Mouse (Mus musculus) cerebellum, adult (tissue): ENCODE results near the gene Tspan5.

ENCODE experiments used
- ATAC-seq: cut with Nextera tagmentation; 2 replicates; pipeline ENCODE4 v1.9.2; 2017; ENCODE audit warnings: mild to moderate bottlenecking, moderate library complexity, mixed read lengths; ENCODE audit not compliant: insufficient number of reproducible peaks, low FRiP score, low TSS enrichment

The Tspan5 gene

DNA sequence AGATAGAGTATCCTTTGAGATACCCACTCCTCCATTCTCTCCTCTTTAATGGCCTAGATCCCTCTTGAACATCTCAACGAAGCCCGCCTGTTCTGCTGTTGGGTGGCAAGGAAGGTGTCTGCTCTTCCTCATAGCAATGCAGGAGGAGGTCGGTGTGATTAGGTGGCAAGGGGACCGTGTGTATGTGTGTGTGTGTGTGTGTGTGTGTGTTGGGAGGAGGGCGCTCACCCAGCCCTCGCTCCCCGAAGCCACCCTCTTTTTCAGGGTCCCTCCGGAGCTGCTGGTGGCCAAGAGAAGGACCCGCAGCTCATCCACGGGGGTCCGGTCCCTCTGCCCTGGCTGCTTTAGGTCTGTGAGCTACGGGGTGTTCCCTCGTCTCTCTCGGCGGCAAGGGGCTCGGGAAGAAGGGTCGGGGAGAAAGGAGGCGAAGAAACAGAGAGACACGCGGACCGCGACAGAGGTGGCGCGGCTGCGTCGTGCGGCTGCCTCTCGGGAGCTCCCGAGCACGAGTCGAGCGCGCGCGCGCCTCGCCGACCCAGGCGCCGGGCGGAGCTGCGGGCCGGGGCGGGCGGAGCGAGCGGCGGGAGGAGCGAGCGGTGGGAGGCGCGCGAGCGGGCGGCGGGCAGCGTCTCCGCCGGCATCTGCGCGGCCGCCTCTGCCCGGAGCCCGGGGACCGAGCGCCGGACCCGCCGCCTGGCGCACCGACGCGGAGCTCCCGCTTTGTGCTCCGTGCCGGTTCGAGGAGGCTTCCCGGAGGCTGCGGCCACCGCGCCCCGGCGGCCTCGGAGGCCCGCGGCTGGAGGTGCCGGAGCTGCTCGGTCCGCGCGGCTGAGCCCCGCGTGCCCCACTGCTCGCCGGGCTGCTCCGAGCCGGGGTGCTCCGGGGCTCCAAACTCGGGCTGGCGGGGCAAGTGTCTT is at the start of gene Tspan5:
Gene Tspan5, plus strand, starts transcription at position 547 of the 917 bp plus-strand sequence.
- peak; percentile 80 for ATAC-seq

DNA sequence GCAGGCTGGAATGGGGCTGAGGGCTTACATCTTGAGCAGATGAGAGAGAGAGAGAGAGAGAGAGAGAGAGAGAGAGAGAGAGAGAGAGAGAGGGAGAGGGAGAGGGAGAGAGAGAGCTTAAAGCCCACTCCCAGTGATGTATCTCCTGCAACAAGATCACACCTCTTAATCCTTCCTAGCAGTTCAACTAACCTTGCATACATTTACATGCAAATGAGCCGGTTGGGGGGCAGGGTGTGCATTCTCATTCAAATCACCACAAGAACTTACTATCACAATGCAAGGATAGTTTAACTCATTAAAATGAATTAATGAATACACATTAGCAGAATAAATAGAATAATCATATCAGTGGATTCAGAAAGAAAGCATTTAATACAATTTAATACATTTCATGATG is 49.7 kb upstream of the Tspan5 start:
- no peak for ATAC-seq

DNA sequence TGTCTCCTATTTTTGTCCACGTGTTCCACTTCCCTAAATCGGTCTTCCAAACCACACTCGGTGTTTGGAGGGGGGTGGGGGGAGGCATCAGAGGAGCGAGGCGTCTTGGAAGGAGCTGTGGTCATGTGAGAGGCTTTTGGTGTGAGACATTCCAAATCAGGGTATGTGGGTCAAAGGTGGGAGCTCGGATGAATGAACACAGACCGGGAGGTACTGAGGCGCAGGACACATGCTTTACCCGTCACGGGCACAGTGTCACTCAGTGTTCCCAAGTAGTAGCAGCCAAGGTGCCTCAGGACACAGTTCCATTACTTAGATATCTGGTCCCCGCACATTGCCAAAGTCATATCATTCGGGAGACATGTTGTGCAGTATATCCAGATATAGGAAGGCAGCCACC is 38.6 kb upstream of the Tspan5 start:
- no peak for ATAC-seq

DNA sequence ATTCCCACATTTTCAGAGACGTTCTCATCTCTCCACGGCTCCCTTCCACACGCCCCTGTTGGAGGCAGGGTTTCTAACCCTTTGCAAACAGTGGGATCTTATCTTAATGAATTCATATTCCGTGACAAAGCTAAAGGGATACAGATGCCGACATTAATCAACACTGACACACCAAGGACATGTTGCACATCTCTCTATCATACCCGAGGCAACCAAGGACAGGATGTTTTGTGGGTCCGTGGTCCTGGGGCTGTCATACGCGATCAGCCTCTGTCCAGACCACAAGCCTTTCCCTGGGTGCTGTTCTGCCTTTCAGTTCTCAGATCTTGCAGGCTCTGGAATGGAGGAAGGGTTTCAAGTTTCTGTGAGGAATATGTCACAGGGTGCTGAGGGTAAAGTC is 37.5 kb upstream of the Tspan5 start:
- ATAC-seq: no peak

DNA sequence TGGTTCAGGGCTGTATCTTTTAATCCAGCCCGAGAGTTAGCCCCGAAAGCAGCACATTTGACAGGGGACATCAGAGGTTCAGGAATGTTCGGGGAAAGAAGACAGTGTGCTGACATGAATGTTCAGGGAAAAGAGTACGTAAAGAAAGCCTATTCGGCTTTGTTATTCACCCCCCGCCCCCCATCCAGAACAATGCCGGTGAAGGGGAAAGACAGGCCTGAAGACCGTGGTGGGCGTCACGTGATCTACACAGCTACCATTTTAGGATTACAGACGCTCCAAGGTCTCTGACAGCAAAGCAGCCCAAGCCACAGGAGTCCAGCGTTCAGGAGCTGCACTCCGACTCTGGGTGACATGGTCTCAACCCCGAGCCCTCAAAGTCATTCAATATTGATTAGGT is 36.1 kb upstream of the Tspan5 start:
- no peak for ATAC-seq

DNA sequence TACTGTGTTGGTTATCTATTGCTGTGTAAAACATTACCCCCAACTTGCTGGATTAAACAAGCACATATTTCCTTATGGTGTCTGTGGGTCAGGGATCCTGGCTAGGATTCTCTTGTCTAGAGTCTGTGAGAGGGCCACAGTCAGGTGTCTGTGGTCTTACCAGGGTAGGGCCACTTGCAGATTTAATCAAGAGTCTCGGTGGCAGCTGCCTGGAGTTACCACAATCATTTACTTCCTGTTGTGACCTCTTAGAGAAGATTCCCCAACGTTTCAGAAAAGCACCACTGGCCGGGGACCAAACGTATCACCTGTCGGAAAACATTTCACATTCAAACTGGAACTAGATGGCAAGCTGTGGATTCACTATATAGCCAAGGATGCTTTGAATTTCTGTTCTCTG is 32.8 kb upstream of the Tspan5 start:
- ATAC-seq: no peak

DNA sequence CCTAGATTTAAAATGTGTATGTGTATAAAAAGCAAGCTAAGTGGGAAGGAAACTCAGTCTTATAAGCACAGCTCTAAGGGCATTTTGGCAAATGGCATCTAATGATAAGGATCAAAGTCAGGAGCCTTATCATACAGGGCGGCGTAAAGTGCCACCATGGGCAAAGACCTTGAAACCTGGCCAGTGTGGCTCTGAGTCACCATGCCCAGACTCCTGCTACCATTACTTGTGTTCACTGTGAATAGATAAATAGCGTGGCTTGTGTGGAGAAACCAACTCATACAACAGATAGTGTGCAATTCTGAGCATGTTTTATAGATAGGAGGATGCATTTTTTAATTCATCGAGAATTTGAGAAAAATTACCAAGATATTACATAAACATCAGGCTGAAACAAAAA is 30.0 kb upstream of the Tspan5 start:
- no peak for ATAC-seq

DNA sequence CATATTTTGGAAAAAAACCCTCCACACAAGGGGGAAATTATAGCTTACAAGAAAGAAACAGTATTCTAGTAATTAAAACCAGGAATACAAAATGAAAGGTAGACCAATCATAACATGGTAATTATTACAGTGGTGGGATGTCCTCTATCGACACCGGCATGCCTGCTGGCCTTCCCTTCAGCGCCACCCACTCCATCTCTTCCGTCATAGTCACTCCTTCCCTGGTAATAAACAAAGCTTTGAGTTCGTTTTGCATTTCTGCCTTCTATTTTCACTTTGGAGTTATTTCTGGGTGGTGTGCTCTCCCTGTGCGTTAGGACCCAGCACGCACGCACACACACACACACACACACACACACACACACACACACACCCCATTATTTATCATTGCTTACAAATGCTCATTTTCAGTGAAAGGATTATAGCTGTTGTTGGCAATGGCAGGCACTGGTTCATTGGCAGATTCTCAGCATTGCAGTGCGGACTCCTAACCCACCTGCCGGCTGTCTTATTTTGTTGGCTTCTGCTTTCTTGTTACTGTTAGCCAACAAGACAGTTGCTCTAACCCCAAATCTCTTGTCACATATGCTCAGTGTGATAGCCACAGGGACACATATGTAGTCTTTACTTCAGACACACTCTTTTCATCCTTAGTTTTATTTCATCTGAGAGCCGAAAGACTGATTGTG is 29.4 kb upstream of the Tspan5 start:
- ATAC-seq: peak; percentile 50; the same call in 1 of the 2 replicates

DNA sequence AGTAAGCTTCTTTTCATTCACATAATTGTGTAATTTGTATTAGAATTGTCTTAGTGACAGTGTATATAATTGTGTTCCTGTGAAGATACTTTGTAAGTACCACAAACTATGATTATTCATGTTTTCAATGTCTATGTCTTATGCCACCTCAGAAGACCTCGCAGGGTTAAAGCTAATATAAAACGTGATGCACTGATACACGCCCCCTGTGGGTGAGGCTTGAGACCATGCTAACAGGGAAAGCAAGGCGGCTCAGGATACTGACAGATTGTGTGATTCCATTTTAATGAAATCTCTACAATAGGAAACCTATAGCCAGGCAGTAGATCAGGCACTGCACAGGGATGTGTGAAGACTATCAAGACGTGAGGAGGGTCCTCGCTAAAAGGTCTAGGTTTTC is 28.9 kb upstream of the Tspan5 start:
- no peak for ATAC-seq

DNA sequence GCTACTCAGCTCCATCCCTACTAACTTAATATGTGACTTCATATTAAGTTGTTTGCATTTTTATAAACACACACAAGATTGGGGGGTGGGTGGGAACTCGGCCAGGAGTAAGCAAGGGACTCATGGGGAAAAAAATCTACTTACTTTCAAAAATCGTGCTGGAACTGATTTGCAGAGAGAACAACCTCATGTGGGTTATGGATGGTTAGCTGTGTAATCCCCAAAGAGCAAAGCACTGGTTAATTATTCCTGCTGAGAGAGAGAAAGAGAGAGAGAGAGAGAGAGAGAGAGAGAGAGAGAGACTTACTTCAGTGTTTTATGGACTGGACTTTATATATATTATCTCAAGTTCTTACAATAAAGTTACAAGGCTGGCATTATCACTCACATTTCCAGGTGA is 27.2 kb upstream of the Tspan5 start:
- no peak for ATAC-seq

DNA sequence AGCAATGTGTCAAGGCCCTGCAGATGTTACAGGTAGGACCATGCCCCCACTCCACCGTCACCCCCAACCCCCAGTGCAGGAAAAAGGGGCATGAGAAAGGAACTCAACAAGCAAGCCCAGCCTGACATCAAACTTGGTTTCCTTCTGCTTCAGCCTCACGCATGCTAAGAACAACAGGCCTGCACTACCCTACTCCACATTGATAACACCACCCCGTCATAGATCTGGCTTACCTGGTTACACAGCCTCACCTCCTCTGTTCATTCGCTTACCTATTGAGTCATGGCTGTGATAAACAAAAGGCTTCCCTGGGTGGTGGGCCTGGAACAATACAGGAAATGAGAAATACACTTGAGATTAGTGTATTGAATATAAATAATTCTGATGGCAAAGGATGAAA is 26.8 kb upstream of the Tspan5 start:
- no peak for ATAC-seq

DNA sequence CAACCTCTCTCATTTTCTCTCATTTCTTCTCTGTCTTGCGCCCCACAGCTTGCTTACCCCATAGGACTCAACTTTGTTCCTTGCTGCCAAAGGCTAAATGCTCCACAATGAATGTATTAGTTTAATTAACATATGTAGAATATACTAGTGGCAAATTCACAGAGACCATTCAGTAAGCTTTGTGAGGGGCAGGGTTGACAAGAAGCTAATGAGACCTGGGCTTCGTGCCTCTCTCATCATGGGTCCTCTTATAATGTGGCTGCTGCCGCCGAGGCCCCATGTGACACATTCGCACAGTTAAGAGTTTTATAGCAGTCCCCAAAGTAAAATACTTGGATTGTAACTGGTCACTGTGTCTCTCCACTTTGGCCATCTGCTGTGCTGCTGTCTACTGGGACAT is 25.0 kb upstream of the Tspan5 start:
- ATAC-seq: no peak

DNA sequence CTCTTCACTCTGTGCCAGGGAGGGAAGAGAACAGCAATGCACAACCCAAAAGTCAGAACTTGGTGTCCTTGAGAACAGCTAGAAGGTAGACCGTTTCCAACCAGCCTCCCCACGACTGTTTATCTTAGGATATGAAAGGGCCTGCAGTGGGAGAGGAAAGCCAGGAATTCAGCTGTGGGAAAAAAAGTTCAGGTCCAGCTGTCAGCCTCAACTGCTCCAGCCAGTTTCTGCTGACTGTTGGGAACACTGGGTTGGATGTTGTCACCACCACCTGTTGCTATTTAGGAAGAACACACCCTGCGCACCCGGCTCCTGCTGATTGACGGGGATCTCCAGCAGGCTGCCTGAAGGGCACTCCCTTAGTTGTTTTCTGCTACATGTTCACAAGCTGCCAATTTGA is 19.8 kb upstream of the Tspan5 start:
- no peak for ATAC-seq

DNA sequence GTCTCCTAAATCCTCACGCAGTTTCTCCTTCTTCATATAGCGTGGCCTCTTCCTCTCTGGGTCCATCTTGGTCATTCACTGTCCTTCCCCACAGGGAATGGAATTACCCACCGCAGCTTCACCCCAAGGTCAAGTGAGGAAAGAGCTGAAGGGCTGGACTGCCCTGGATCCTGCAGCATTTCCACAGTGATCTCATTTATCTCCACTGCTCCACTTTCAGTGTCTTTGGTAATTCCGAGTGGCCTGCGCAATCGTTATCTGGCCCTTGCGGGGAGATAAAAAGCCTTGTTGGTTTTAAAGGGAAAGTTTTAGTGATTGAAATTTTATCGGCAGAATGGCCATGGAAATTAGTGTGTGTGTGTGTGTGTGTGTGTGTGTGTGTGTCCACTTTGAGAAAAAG is 14.4 kb upstream of the Tspan5 start:
- ATAC-seq: no peak

DNA sequence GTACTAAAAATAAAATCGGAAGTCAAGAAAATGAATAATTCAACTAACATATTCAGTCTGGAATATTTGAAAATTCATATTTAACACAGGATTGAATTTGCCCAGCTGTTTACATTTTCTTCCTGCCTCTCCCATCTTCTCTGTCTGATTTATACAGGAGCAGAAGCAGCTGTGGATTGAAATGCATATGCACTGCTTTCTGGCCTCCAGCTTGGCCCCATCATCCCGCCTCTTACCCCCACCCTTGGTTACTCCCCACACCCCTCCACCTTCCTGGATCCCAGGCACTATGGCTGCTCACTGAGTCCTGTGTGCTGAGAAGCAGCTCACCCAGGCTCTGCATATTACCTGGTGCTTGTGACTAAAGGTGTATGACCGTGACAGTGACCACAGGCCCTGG is 13.2 kb upstream of the Tspan5 start:
- no peak for ATAC-seq

DNA sequence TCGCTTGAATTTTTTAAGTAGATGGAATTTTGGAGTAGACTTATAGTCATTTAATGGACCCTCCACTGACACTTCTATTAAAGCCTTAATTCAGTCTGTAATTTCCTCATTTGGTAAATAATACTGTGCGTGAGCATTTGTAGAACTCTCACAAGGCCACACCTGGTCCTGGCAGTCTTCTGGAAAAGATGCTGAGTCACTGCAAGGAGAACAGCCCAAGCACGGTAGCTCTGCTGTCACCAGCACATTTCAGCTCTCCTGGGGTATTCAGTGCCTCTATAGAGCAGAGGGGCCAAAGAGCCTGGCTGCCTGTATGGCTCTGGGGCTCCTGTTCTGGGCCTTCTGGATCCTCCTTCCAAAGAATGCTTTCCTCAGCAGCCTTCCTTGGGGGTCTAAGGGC is 11.2 kb upstream of the Tspan5 start:
- ATAC-seq: no peak

DNA sequence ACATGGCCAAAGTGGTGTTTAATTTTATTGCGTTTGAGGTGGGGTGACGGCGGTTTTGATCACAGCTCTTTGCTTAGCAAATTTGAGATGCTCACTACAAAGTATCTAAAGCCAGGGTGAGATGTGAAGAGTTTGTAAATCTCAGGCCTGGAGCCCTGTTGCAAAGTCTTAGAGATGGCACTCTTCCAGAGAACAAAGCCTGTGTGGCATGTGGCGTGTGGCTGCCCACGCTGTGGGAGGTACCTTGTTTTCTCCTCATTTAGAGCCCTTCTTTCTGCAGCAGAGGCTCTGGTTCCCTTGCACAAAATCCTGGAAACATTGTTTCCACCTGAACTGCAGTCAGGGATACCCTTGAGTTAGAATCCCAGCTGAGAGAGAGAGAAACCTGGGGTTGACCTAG is 6.2 kb upstream of the Tspan5 start:
- ATAC-seq: no peak

DNA sequence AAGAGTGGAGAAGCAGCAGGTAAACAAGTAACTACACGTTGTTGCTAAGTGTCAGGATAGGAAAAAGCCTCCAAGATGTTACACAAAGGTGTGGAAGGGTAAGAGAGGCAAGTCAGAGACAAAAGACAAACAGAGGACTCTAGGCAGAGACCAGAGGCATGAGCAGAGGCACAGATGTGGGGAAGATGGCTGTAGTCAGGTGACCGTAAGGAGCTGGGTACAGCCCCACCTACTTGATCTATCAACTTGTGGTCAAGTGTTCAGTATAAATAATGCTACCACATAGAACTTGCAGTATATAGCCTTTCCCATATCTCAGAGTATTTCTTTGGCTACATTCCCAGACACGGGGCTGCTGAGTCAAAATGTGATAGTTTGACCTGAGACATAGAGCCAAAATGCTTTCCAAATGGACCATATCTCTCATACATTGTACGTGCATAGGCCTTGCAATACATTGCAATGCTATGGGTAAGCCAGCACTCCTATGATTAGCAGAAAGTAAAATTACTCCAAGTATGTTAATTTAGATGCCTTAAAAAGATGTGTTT is 2.8 kb upstream of the Tspan5 start:
- ATAC-seq: no peak

DNA sequence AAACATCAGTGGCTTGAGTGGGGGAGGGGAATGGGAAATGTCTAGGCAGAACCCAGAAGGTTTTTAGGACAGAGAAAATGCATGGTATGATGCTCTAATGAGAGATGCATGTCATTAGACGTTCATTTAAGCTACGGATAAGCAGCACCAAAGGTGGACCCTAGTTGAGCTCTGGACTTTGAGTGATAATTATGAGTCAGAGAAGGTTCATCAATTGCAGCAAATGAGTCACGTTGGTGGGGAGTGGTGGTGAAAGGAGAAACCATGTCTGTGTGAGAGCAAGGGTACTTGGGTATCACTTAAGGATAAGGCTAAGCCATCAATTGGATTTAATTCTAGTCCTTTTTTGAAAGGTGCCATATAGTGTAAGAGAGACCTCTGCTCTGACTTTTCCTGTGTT is 1.7 kb upstream of the Tspan5 start:
- no peak for ATAC-seq

DNA sequence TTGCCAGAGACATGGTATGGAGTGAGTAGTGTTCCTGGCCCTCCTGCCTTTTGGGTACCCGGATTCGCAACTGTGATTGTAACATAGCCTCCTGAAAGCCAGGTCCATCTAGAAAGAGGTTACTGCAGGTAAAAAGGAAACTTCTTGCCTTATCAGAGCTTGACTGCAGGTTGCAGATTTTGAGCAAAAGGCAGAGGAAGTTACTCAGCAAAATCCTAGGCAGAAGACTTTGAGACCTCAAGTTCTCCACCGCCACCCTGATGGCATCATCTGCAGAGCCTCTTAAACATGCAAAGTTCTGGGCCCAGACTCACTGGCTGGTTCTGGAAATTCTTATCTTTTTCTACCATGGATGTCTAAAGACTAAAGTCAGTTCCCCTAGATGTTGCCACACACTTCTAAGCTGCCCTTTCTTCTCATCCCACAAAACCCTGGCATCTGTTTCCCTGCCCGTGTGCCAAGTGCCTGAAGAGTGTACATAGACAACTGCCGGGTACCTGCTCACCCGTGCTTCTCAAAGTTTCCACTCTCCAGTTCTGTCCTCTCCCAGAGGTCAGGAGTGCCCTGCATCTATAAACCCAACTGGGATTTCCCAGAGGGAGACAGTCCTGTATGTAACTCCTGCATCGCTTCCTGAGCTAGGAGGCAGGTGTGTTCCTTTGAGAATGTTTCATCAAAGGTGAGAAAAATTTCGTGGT is 1.0 kb upstream of the Tspan5 start:
- no peak for ATAC-seq

DNA sequence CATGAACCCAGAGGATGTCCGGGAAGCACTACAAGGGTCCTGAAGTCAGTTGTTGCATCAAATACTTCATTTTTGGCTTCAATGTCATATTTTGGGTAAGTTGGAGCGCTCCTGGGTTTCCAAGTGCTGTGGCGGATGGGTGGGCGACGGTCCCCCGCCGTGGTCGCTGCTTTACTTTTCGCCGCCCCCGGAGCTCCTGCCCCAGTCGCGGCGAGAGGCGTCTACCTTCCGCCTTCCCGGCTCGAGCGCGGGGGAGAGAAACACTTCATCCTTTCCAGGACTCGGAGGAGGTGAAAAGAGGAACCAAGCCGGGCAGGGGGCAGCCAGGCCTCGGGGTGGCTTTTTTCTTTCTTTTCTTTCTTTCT is 553 bp downstream of the Tspan5 start:
- ATAC-seq: no peak
